ENCODE assay signal across 8 mouse cellular contexts in the genomic region with DNA sequence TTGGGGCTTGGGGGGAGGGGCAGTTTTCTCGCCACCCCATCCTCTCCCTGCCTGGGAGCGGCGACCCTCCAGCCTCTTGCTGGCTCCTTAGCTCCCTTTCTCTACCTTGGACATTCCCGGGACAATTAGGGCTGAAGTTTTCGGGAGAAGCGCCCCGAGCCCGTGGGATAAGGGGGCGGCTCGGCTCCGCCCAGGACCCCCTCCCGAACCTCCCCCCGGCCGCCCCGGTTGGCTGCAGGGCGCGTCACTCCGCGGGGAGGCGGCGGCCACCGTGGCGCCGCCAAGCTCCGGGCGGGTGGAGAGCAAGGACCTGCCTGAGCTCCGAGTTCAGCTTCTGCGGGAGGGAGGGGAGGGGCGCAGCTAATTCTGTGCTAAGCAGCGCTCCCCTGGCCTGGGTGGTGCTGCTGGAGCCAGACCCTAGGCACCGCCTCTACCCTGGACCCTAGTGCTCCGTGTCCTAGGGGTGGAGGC. TPM values are rescaled to one million over a fixed set of nuclear protein-coding genes. Genes with fewer than 3 reads are reported as not detected.
DNase-seq lines count a peak whose midpoint lies in the region; ATAC-seq lines count a peak whose summit lies in the region.

No protein-coding gene starts in this region.

- peak overlapping the region; percentile 53 for H3K4me3 ChIP-seq in megakaryocyte, embryonic 14.5 days (replicated peaks)
- peak overlapping the region; percentile 60 for H3K4me3 ChIP-seq in forebrain, embryonic 15.5 days
- H3K4me3 ChIP-seq in hindbrain, embryonic 15.5 days: peak overlapping the region; percentile 50
- peak overlapping the region; percentile 66 for H3K4me3 ChIP-seq in midbrain, embryonic 13.5 days (replicated peaks)

- peaks cover 11% of the 10 kb centered on the region for H3K4me1 ChIP-seq in megakaryocyte, embryonic 14.5 days
- peaks cover 65% of the 10 kb centered on the region for H3K4me1 ChIP-seq in forebrain, embryonic 15.5 days
- peaks cover 45% of the 10 kb centered on the region for H3K4me1 ChIP-seq in hindbrain, embryonic 15.5 days (replicated peaks)
- H3K4me1 ChIP-seq in midbrain, embryonic 13.5 days (replicated peaks): peaks cover 67% of the 10 kb centered on the region

- under 1% methylated on average over 32 of the region's 32 CpGs for WGBS in forebrain, embryonic 15.5 days
- WGBS in hindbrain, embryonic 15.5 days: under 1% methylated on average over 27 of the region's 32 CpGs
- WGBS in midbrain, embryonic 13.5 days: 1% methylated on average over 30 of the region's 32 CpGs

- peak overlapping the region; percentile 91 for H3K27ac ChIP-seq in forebrain, embryonic 15.5 days (replicated peaks)
- peak overlapping the region; percentile 83 for H3K27ac ChIP-seq in hindbrain, embryonic 15.5 days (replicated peaks)
- H3K27ac ChIP-seq in midbrain, embryonic 13.5 days: peak overlapping the region; percentile 91

- no peak for ATAC-seq in megakaryocyte, adult 5-6 weeks (ENCODE audit: poor library complexity, severe bottlenecking)
- peak; percentile 83 for ATAC-seq in forebrain, embryonic 15.5 days (replicated peaks)
- ATAC-seq in hindbrain, embryonic 15.5 days (ENCODE audit: low FRiP score, low read depth): peak; percentile 76
- peak; percentile 81 for ATAC-seq in midbrain, embryonic 13.5 days
- ATAC-seq in megakaryocyte progenitor cell, adult 5-6 weeks (replicated peaks; ENCODE audit: poor library complexity): no peak

- peak overlapping the region; percentile 71 for H3K9ac ChIP-seq in forebrain, embryonic 15.5 days (replicated peaks)
- H3K9ac ChIP-seq in hindbrain, embryonic 15.5 days: peak overlapping the region; percentile 48
- H3K9ac ChIP-seq in midbrain, embryonic 13.5 days (replicated peaks): peak overlapping the region; percentile 78

- DNase-seq in left cerebral cortex, adult 11 months (ENCODE audit: low spot score): peak; percentile 53
- no peak for DNase-seq in urinary bladder, adult 2 months (ENCODE audit: low spot score)

- H3K27me3 ChIP-seq in megakaryocyte, embryonic 14.5 days (replicated peaks): peaks cover 89% of the 10 kb centered on the region
- H3K27me3 ChIP-seq in forebrain, embryonic 15.5 days: no peaks in the 10 kb centered on the region; the same call in 1 of the 2 replicates
- H3K27me3 ChIP-seq in hindbrain, embryonic 15.5 days: peaks cover 29% of the 10 kb centered on the region
- H3K27me3 ChIP-seq in midbrain, embryonic 13.5 days: peaks cover 61% of the 10 kb centered on the region

- peak overlapping the region; percentile 72 for H3K4me2 ChIP-seq in forebrain, embryonic 15.5 days (replicated peaks)
- H3K4me2 ChIP-seq in hindbrain, embryonic 15.5 days: peak overlapping the region; percentile 69
- H3K4me2 ChIP-seq in midbrain, embryonic 13.5 days (replicated peaks): peak overlapping the region; percentile 66

- no peaks in the 10 kb centered on the region for H3K36me3 ChIP-seq in megakaryocyte, embryonic 14.5 days (replicated peaks; ENCODE audit: low read length)
- H3K36me3 ChIP-seq in forebrain, embryonic 15.5 days: no peaks in the 10 kb centered on the region
- H3K36me3 ChIP-seq in hindbrain, embryonic 15.5 days: no peaks in the 10 kb centered on the region
- H3K36me3 ChIP-seq in midbrain, embryonic 13.5 days: no peaks in the 10 kb centered on the region

- H3K9me3 ChIP-seq in megakaryocyte, embryonic 14.5 days: no peaks in the 10 kb centered on the region; the same call in 1 of the 2 replicates
- H3K9me3 ChIP-seq in forebrain, embryonic 15.5 days: no peaks in the 10 kb centered on the region
- no peaks in the 10 kb centered on the region for H3K9me3 ChIP-seq in hindbrain, embryonic 15.5 days
- no peaks in the 10 kb centered on the region for H3K9me3 ChIP-seq in midbrain, embryonic 13.5 days

RNA-seq across cellular contexts. Expression of gene Sall1, which starts 0.6 kb away (rescaled TPM):
- not detected in 2 replicates for polyA plus RNA-seq in megakaryocyte, embryonic 14.5 days (2012; ENCODE audit: insufficient read depth, low replicate concordance)
- total RNA-seq in megakaryocyte, adult 5-6 weeks (2015): not detected in 2 replicates
- not detected in 2 replicates for total RNA-seq in megakaryocyte, adult 5-6 weeks (2017)
- 15.4 and 17.4 TPM in 2 replicates for polyA plus RNA-seq in forebrain, embryonic 15.5 days (2015; fragmentation: Nextera tagmentation; extraction: Ambion mirVana)
- 6.0 and 8.1 TPM in 2 replicates for polyA plus RNA-seq in hindbrain, embryonic 15.5 days (2015; fragmentation: Nextera tagmentation; extraction: Ambion mirVana)
- 9.1 and 11.0 TPM in 2 replicates for polyA plus RNA-seq in midbrain, embryonic 13.5 days (2015; fragmentation: Nextera tagmentation; extraction: Ambion mirVana)
- 0.03 TPM in 2 replicates for polyA plus RNA-seq in urinary bladder, adult 2 months (2012; rRNA removed)
- not detected in 2 replicates for total RNA-seq in megakaryocyte progenitor cell, adult 5-6 weeks (2015)
- not detected in 2 replicates for total RNA-seq in megakaryocyte progenitor cell, adult 5-6 weeks (2017)

Comparison
In these comparisons a context has a peak if more than half of its experiments do, and no peak if none do; other contexts are left out.
1. ATAC-seq: peak in forebrain, embryonic 15.5 days (single experiment), hindbrain, embryonic 15.5 days (single experiment) and midbrain, embryonic 13.5 days (single experiment); none in megakaryocyte, adult 5-6 weeks (single experiment) and megakaryocyte progenitor cell, adult 5-6 weeks (single experiment).
2. Peak in every context shown above with its lines, with median percentiles within 50 percentile points of each other: H3K4me3 ChIP-seq, H3K27ac ChIP-seq, H3K4me2 ChIP-seq and H3K9ac ChIP-seq.